Mouse (Mus musculus): ENCODE data around the gene Sytl1.
A peak's percentile ranks its signal among the peaks of the same experiment; 100 is the strongest.

The Sytl1 gene

DNA sequence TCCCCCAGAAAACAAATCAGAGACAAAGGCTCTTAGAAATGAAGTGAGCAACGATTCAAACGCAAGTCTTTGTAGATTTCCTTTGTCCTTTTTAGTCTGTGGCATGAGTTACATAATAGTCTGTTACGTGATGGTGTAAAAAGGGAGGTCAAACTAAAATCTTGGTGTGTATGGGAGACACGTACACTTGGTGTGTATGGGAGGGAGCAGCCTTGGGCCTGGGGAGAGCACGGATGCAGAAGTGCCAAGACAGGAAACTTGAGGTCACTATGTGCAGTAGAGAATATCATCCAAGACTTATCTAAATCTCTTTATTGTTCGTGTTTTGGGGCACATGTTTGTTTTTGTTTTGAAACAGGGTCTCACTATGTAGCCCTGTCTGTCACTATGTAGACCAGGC, 15.2 kb upstream of the Sytl1 start:
- DNase-seq: no peak

DNA sequence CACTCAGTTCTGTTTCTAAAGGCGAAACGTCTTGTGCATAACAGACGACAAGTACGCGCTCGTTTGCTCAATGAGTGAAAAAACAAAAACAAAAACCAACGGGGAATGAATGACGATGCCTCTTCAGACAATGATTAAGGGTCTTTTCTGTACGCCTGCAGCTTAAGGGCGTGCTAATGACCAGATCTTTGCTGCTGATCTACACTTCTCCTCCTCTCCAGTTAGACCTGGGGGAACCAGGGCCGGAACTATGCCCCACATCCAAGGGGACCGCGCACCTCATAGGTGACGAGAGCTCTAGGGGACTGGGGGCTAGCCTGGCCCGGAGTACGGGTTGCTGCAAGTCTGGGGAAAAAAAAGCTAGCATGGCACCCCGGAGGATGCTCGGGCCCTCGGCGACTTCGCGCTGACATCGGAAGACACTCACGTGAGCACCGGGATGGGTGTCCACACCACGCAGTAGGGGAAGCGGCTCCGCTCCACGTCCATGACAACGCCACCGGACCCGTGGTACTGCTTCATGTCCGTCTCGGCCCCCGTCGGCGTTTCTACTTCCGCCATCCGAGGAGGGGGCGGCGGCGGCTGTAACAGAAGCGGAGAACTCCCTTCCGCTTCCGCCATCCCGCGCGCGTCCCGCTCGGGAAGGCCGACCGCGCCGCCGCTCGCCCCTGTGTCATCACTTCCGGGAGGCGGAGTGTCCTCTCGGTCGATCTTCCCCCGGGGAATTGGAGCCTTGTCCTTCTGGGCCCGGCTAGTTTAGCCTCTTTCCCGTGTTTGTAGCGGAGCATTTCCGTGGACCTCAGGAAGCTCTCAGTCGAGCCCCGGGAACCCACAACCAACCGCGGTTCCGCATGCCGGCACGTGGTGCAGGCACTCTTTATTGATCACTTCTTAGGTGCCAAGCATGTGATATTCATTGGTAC, 14.5 kb upstream of the Sytl1 start, which contains the start of gene Tmem222:
Gene Tmem222, minus strand, starts transcription at position 689 of the 923 bp plus-strand sequence.
- peak; percentile 97 for DNase-seq

DNA sequence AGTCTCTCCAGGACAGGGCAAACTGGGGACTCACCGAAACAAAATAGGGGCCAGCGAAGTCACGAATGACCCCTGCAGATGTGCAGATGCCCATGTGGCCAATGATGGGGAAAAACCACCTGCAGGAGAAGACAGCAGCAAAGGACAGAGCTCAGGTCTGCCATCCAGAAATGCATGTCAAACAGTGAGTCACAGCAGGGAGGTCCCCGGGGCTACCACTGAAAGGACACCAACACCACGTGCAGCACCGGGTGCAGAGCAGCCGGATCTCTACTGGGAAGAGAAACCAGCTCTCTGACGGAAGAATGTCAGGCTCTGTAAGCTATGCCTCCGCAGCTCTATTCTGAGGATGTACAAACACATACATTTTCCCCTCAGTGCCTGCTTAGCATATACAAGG, 8.0 kb upstream of the Sytl1 start:
- DNase-seq: no peak

DNA sequence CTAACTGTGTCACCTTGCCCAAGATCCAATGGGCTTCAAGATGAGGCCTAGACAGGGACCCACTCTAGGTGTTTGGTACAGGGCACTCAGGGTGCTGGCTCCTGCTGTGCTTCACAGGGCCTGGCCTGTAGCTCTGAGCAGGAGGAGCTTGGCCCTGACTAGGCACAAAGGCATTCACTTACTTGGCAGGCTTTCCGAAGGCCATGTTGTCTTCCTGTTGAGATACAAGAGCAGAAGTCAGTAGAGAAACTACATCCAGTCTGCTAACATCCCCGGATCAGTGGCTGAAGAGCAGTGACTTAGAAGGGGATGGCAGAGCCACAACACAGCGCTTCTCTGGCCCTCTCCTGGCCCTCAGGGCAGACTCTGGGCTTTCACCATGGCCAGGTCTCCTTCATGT, 6.7 kb upstream of the Sytl1 start:
- no peak for DNase-seq

DNA sequence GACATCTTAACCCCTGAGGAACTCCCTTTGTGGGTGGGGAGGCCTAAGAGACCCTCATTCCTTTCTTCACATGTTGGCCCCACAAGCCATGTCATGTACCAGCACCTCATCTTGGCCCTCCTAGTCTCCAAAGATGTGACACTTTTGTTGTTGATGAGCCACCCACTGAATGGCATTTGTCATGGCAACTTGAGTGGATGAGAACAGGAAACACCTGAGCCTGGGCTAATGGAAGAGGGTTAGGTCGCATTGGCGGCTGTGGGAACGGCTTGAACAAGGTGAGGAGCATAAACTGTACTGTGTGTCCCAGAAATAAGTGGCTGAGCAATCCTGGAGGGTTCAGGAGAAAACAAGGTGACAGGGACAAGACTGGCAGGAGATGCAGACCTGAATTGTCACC, 6.0 kb upstream of the Sytl1 start:
- no peak for DNase-seq

DNA sequence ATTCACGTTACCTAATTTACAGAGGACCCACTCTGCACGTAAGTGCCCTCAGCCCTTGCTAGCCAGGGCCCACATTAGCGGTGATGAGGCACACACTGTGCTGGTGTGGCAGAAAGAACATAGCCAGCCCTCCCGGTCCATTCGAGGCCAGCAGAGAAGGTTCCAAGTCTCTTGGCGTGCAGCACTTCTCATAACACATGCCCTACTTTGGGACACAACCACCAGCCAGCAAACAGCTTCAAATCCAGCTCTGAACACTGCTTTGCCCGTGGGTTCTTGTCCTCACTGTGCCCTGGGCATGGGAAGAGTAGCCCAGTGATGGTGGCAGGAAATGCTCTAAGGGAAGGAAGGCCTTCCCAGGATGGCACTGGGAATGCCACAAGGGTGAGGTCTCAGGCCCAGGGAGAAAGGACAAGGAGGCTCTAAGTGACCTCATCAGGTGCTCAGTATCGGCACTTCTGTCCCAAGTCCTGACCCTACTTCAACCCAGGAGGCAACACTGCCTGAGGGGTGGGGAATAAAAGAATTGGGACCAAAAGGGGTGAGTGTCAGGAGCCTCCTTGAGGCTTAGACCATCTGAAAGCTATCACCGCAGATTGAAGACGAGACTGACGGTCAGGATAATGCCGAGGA, 3.5 kb upstream of the Sytl1 start:
- no peak for DNase-seq

DNA sequence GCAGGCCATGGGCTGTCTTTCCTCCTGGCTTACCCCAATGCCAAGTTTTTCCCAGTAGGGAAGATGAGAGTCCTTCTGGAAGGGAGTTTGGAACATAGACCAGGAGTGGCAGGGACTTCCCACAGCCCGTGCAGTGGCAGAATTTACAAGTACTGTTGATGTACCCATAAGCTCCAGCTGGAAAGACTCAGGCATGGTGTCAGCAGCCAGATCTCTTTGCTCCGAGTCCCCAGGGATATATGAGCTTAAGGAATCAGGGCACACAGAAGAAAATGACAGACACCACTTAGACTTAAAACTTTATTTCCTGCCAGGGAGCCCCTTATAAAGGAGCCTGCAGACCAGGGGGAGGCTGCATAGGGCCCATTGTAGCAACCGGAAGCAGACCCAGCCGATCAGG, 2.8 kb upstream of the Sytl1 start:
- DNase-seq: no peak

DNA sequence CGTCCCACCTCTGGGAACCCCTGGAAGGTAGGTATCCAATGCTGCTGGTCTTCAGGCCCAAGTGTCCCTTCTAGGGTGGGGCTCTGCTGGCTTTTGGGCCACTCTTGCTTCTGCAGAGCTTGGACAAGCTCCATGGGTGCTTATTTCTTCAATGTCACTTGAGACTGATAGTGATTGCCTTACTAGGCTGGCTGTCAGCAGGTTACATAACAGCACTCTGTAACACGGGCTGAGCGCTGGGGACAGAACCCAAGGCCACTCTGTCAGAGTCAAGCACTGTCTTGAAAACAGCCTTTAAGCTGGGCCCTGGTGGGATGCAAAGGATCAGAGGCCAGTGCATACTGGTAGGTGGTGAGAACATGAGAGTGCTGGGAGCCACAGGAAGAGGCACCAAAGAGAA, 2.4 kb upstream of the Sytl1 start:
- no peak for DNase-seq

DNA sequence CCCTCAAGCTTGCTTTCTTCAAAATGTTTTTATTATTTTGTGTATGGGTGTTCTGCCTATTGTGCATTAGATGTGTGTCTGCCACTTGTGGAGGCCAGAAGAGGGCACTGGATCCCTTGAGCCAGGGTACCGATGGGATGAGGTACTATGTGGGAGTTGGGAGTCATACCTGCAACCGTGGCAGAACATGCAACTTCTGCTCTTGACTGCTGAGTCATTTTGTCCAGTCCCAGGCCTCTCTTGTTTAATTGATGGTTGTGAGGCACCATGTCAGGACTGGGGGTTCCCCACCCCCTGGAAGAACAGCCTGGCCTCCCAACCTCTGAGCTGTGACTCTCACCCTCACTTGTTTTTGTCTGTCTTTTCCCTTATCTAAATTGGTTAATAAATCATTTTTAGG, 1.6 kb upstream of the Sytl1 start:
- no peak for DNase-seq

DNA sequence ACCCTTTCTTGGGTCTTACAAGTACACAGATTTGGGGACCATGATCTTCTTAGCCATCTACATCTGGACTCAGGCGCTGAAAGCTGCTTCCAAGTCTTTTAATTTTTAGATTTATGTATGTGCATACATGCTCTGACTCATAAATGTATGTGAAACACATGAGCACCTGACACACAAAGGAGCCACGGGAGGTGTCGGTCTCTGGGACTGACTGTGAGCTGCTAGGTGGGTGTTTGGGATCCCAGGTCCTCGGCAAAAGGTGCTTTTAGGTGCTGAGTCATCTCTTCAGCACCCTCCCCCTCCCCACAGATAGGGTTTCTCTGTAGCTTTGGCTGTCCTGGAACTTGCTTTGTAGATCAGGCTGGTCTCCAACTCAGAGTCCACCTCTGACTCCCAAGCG, 843 bp upstream of the Sytl1 start:
- no peak for DNase-seq

DNA sequence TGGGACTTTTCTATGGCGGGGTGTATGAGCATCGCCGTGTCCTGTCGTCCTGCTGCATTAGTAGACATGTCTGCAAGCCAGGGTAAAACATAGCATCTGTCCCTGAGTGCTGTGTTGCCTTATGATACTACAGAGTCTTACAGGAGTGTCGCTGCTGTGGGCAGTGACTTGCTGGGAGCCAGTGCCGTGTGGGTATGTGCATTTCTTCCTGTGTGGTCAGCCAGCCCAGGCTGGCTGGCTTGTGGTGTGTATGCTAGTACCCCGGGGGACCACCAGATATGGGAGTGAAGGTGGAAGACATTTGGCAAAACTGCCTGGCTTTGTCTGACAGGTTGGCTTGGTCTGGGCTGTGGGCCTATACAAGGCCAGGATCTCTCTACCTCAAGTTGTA, 543 bp downstream of the Sytl1 start:
- no peak for DNase-seq

DNA sequence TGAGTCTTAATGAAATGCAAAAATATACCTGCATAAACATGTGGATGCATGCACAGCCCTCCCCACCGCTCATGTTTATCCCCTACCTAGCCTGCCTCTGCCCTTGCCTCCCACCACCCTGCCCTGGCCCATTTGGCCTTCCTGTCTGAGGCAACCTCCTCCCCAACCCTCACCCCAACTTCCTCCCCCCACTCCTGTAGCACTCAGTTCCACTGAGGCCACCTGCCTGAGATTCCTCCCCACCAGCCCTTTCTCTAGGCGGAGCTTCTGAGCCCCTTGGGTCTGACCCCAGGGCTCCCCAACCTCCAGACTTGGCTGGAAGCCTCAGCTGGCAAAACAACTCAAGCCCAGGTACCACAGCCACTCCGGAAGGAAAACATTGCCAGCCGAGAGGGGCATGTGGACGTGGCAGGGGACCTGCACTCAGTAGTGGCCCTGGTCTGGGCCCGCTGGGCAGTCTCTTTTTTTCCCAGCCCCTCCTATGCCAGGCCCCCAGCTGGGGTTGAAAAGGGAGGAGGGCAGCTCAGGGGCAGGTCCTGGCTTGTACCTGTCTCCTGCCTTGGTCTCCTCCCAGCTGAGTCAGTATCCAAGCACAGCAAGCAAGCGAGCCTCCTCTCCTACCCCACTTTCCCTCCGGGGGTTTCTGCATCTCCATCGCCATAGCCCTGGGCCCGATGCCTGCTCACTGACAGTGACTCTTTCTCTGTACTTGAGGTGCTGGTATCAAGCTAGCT, 1.1 kb downstream of the Sytl1 start:
- DNase-seq: no peak

DNA sequence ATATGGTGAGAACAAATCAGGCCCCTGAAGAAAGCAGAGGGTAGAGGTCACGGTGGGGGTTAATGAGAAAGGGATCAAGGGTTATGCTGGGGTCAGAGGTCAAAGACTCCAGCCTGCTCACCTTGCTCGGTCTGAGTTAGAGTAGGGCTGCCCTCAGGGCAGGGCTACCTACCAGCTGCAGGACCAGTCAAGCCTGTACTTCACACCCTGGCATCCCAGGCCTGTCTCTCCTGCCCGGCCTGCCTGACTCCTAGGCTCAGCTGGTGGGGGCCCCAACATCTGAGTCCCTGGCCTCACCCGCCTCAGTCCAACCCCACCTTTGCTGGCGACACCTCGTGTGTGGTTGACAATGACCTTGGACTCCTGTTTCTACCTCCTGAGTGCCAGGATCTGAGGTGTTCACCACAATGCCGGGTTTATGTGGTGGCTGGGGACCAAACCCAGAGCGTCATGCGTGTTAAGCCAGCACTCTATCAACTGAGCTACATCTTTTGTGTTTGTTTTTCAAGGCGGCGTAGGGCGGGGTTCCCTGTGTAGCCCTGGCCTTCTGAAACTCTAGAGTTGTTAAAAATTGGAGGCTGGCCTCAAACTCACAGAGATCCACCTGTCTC, 5.0 kb downstream of the Sytl1 start:
- no peak for DNase-seq

DNA sequence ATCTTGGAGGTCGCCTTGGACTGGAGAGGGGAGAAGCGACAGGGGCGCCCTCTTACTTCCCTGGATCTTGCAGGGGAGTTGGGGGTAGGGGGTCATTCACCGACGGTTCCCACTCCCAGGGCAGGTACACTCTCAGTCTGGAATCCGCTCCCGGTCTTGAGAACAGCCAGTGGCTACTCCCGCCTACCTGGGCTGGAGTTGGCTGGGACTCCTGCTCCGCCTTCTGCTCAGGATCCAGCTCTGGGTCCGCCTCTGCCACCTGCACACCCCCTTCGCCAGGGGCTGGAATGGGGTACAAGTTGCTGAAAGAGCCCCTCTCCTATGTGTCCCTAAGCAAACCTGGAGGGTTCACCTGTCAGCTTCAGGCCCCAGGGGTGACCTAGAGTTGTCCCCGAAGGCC, 5.7 kb downstream of the Sytl1 start:
- DNase-seq: no peak

DNA sequence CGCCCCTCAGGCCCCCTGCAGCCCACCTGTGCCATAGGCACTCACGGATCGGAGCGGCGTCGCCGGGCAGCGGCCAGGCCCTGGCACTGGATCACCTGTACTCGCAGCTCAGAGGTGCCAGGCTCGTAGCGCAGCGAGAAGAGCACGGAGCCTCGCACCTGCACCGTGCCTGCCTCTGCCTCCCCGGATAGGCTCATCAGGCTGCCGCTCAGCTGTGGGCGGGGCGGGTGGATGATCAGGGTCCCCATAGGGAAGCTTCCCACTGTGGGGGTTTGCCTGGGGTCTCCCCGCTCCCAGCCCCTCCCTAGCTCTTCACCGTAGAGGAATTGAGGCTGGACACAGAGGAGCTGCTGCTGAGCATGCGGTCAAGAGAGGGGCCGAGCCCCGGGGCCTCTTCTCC, 6.1 kb downstream of the Sytl1 start:
- DNase-seq: no peak

DNA sequence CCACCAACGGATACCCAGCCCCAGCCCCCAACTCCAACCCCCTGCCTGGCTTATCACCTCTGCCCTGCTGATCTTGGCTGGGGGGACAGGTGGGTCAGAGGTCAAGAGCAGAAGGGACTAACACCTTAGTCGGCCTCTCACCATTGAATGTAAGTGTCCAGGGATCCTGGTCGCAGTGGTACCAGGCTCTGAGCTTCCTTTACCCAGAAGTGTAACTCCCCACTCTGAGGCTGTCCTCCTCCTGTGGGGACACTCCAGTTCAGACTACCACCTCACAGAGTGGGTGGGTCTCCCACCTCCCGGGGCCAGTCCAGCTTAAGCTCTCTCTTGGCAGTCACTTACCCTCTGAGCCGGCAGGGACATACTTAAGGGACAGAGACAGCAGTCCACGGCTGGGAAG, 7.5 kb downstream of the Sytl1 start:
- DNase-seq: no peak

DNA sequence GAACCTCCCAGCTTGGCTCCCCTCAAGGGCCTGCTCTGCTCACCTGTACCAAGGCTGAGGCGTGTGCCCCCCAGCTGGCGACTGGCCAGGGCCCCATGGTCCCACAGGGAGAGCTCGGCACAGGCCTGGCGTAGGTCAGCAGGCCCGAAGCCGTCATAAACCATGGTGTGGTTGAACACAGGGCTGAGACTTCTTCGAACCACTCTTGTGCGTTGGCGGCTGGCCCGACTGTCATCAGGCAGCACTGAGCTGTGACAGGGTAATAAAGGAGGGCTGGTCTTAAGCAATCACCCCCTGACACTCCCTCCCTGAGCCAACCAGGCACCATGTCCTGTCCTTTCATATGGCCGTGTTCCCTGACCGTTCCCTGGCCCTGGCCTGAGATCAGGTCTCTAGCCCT, 9.5 kb downstream of the Sytl1 start:
- DNase-seq: no peak

DNA sequence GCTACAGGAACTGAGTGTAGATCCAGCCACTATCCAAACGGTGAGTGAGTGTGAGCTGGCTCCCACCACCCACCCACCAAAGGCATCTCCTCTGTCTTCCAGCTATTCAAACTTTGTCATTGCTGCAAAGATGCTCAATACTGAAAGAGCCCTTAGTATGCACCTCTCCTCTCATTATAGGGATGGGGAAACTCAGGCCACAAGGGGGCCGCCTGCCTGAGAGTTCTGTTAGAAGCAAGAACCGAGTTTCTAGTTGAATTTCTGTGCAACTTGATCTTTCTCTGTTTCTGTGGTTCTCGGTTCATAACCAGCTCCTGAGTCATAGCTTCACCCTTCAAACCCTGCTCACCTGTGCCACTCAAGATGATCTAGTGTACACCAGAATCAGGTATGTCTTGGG, 10.8 kb downstream of the Sytl1 start:
- no peak for DNase-seq

DNA sequence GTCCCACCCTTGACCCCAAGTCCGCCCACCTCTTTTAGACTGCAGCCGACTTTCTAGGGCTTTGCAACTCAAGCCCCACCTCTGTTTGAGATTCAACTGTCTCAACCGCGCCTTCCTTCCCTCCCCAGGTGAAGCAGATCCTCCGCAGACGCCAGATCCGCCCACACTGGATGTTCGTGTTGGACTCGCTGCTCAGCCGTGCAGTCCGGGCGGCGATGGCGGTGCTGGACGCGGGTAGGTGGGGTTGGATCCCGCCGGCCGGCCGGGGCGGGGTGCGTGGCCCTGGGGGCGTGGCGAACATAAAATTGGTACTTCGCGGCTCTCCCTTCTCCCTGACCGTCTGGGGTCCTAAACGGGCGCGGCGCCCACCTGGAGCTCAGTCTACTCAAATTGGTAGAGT, 11.7 kb downstream of the Sytl1 start:
- peak; percentile 38 for DNase-seq

DNA sequence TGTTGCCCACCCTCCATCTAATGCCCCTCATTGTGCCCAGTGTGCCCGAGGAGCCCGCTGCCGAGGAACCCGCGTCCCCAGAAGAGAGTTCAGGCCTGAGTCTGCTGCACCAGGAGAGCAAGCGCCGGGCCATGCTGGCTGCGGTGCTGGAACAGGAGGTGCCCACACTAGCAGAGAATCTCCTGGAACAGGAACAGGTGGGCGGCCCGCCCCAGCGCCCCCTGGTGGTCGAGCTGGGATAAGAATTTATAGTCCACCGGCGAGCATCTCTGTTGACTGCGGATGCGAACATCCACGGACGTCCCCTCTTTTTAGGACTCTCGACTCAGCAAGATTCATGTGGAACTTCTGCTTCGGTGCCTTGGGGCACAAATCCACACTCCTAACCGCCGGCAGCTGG, 12.3 kb downstream of the Sytl1 start:
- DNase-seq: peak; percentile 88

DNA sequence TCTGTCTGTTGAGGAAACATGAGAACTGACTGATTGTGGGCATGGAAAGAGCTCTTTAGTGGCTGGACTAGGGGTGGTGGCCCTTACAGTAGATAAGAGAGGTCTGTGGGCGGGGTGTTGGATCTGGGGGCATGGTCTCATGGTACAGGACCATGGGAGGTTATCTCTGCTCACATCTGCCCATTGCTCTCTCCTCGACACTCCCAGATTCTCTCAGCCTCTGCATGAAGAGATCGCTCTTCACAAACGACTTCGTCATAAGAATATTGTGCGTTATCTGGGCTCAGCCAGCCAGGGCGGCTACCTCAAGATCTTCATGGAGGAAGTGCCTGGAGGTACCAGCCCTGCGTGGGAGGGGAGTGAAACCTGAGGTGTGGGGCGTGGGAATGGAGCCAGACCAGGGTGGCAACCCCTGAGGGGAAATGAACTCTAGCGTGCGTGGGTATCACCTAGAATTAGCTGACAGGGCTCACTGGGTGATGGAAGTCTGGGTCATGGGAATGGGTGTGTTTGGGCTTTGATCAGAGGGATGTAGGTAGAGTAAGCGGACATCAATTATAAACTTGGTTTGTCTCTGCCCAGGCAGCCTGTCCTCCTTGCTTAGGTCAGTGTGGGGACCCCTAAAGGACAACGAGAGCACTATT, 15.0 kb downstream of the Sytl1 start:
- DNase-seq: no peak

DNA sequence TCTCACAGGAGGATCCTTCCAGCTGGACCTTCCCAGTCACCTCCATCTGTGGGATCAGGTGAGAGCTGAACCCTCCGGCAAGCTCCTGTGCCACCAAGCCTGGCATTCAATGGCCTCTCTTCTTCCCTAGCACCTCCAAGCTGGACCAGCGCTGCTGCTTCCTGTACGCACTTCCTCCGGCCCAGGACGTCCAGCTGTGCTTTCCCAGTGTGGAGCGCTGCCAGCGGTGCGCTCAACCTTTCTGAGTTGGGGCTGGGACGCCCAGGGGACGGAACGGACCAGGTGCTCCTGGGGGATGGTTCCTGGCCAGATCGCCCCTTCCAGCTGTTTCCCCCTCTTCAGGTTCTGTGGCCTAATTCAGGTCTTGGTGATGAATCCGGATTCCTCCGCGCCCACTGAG, 15.8 kb downstream of the Sytl1 start:
- DNase-seq: peak; percentile 66

DNA sequence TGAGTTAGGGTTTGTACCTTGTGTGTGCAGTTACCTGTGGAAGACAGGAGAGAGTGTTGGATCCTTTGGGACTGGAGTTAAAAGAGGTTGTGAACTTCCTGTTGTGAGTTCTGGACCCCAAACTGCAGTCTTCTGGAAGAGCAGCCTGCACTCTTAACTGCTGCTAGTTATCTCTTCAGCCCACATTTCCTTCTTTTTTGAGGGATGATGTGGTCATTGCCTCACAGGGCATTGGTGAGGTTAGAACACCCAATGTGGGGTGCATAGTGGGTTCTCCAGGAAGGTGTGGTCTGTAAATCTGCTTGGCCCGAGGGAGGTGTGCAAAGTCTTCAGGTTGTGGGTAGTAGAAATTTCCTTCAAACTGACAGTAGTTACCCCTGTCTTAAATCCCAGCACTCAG, 18.6 kb downstream of the Sytl1 start:
- DNase-seq: no peak
